Mouse (Mus musculus): ENCODE measurements around the gene Il20.

Il20 gene

GRCm38 (mm10) chr1:130864741-130865140 is 46.5 kb downstream of the Il20 start:
- no peak for DNase-seq

- peak; percentile 14 to 24 for DNase-seq
Measured at GRCm38 (mm10) chr1:130864238-130864637, 47.0 kb downstream of the Il20 start.

GRCm38 (mm10) chr1:130857456-130857855 is 53.8 kb downstream of the Il20 start:
- no peak for DNase-seq
